9 mouse cellular contexts compared by ENCODE assay signal in the genomic region with DNA sequence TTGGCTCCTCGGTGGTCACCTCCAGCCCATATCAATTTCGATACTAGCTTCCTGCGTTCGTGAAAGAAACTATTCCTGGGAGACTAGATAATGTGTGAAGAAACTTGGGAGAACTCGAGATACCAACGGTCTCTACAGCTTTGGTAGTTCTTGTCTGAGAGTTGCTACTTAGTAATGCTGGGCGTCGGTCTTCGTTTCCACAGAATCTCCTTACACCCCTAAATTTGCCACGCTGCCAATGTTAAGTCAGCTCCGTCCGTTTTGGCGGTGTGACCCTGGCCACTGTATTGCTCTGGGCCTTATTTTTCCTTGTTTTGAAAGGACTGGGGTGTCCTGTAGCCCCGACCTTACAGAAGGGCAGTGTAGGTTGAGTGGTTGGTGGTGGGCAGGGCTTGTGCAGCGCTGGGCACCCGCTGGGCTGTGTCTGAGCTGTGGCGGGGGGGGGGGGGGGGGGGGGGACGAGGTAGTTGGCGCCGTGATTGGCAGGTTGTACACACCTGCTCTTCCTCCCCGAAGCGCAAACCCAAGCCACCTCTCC. TPM values are rescaled to one million over a fixed set of nuclear protein-coding genes. Genes with fewer than 3 reads are reported as not detected.
A peak's percentile ranks its signal among the peaks of the same experiment; 100 is the strongest.
DNase-seq lines count a peak whose midpoint lies in the region; ATAC-seq and TF ChIP-seq lines count a peak whose summit lies in the region.
"Had no signal": no experiment of that assay in that cellular context is flagged by ENCODE, and none has a peak within 500 bp of the region (broad histone marks: within the 10 kb centered on the region; RNA-seq: fewer than 3 reads in every experiment).

No protein-coding gene starts in this region.

- peak overlapping the region; percentile 80 for H3K4me2 ChIP-seq in heart, postnatal 0 days (ENCODE audit: low read depth, low read length)
- H3K4me2 ChIP-seq in liver, embryonic 14.5 days (ENCODE audit: low read depth), result peak overlapping the region; percentile 42

- 19% methylated on average over 20 of the region's 22 CpGs for WGBS in heart, postnatal 0 days
- 3% methylated on average over 19 of the region's 22 CpGs for WGBS in liver, embryonic 14.5 days (ENCODE audit: insufficient replicate concordance)

- TF ChIP-seq CTCF in heart, postnatal 0 days (IDR thresholded peaks at IDR 0.05; ENCODE audit: low read depth), result no peak
- no peak for TF ChIP-seq CTCF in liver, embryonic 14.5 days (IDR thresholded peaks at IDR 0.05; ENCODE audit: low read depth)
- TF ChIP-seq CTCF in left cerebral cortex, adult 2 months (IDR thresholded peaks at IDR 0.05), result no peak

- ATAC-seq in heart, postnatal 0 days (ENCODE audit: insufficient read depth, low read depth), result peak; percentile 34
- ATAC-seq in liver, embryonic 14.5 days (ENCODE audit: insufficient read depth), result no peak

- TF ChIP-seq EP300 in heart, postnatal 0 days (IDR thresholded peaks at IDR 0.05; ENCODE audit: low read depth), result no peak
- no peak for TF ChIP-seq EP300 in liver, embryonic 14.5 days (IDR thresholded peaks at IDR 0.05; ENCODE audit: low read depth)

- intact Hi-C loops in left cerebral cortex, postnatal 14 days (cut with DNase I), result no loop called here
- intact Hi-C loops in left cerebral cortex, adult 2 months (cut with DNase I), result no loop called here

- H3K4me3 ChIP-seq in heart, postnatal 0 days (ENCODE audit: low read depth, low read length), result peak overlapping the region; percentile 49
- H3K4me3 ChIP-seq in liver, embryonic 14.5 days (ENCODE audit: insufficient read depth in 1 of 2, low read depth in 2 of 2, low read length in 2 of 2), result no peak overlapping the region
- no peak overlapping the region for H3K4me3 ChIP-seq in left cerebral cortex, adult 2 months

- H3K9me3 ChIP-seq in heart, postnatal 0 days (replicated peaks; ENCODE audit: control insufficient read depth, low read length), result no peaks in the 10 kb centered on the region
- no peaks in the 10 kb centered on the region for H3K9me3 ChIP-seq in liver, embryonic 14.5 days (ENCODE audit: control insufficient read depth, low read length)

- H3K27me3 ChIP-seq in heart, postnatal 0 days (ENCODE audit: control insufficient read depth, insufficient read depth, low read length), result peaks cover 9% of the 10 kb centered on the region; the same call in 1 of the 2 replicates
- H3K27me3 ChIP-seq in liver, embryonic 14.5 days (ENCODE audit: control insufficient read depth, insufficient read depth, low read length), result peaks cover 67% of the 10 kb centered on the region

- DNase-seq in retina, embryonic 14.5 days (ENCODE audit: low spot score), result peak; percentile 21
- DNase-seq in retina, postnatal 1 day, result no peak
- DNase-seq in heart, postnatal 0 days (ENCODE audit: low spot score), result peak; percentile 11
- DNase-seq in liver, embryonic 14.5 days (ENCODE audit: low read depth in 3 of 3, low spot score in 3 of 3), result no peak
- DNase-seq in left cerebral cortex, postnatal 14 days (ENCODE audit: low spot score in 2 of 2), result no peak
- no peak for DNase-seq in left cerebral cortex, adult 2 months (ENCODE audit: extremely low spot score in 1 of 2, low spot score in 2 of 2)
- no peak for DNase-seq in testis, postnatal 14 days (ENCODE audit: low spot score)
- no peak for DNase-seq in thymus, postnatal 36 days

- H3K4me1 ChIP-seq in heart, postnatal 0 days (ENCODE audit: control insufficient read depth, insufficient read depth), result peaks cover 21% of the 10 kb centered on the region
- no peaks in the 10 kb centered on the region for H3K4me1 ChIP-seq in liver, embryonic 14.5 days (replicated peaks; ENCODE audit: control insufficient read depth in 2 of 2, insufficient read depth in 2 of 2, low read length in 1 of 2)

- peak overlapping the region; percentile 80 for H3K27ac ChIP-seq in heart, postnatal 0 days (ENCODE audit: low read depth)
- H3K27ac ChIP-seq in liver, embryonic 14.5 days, result no peak overlapping the region
- no peak overlapping the region for H3K27ac ChIP-seq in left cerebral cortex, adult 2 months

- H3K9ac ChIP-seq in heart, postnatal 0 days (replicated peaks; ENCODE audit: low read depth, low read length), result peak overlapping the region; percentile 44; the same call in 1 of the 2 replicates
- H3K9ac ChIP-seq in liver, embryonic 14.5 days (replicated peaks), result no peak overlapping the region

- H3K36me3 ChIP-seq in heart, postnatal 0 days (replicated peaks; ENCODE audit: control insufficient read depth, insufficient read depth, low read length), result no peaks in the 10 kb centered on the region
- H3K36me3 ChIP-seq in liver, embryonic 14.5 days (replicated peaks; ENCODE audit: control insufficient read depth, insufficient read depth, low read depth), result no peaks in the 10 kb centered on the region

RNA-seq across cellular contexts. Expression of gene Tbx20, which starts 6.4 kb away (rescaled TPM):
- total RNA-seq in heart, postnatal 0 days (2014; rRNA removed; ENCODE audit: low replicate concordance), result 500 and 554 TPM in 2 replicates
- polyA plus RNA-seq in heart, postnatal 0 days (2015; fragmentation: Nextera tagmentation; extraction: Ambion mirVana), result 36.9 and 51.2 TPM in 2 replicates
- 0.29 and 0.46 TPM in 2 replicates for polyA plus RNA-seq in liver, embryonic 14.5 days (2012; rRNA removed)
- 0.29 and 0.47 TPM in 2 replicates for polyA plus RNA-seq in liver, embryonic 14.5 days (2014; fragmentation: Nextera tagmentation; extraction: Ambion mirVana)
- not detected for total RNA-seq in left cerebral cortex, postnatal 14 days (2021)
- total RNA-seq in left cerebral cortex, adult 2 months (2021), result not detected
- total RNA-seq: common myeloid progenitor, adult 5-6 weeks had no signal

Comparison
In these comparisons a context has a peak if more than half of its experiments do, and no peak if none do; other contexts are left out.
1. DNase-seq: peak in retina, embryonic 14.5 days (single experiment) and heart, postnatal 0 days (single experiment); none in retina, postnatal 1 day (single experiment), liver, embryonic 14.5 days (0 of 3), left cerebral cortex, postnatal 14 days (0 of 2), left cerebral cortex, adult 2 months (0 of 2), testis, postnatal 14 days (single experiment) and thymus, postnatal 36 days (0 of 2).
2. RNA of gene Tbx20, which starts 6.4 kb away (total RNA-seq): 500 to 554 TPM in heart, postnatal 0 days; not detected in left cerebral cortex, postnatal 14 days and not detected in left cerebral cortex, adult 2 months; every median in the first group is over 100 times any median in the second.